Mouse (Mus musculus) megakaryocyte, embryonic 14.5 days (primary cell): ENCODE measurements around the gene Cfap44. TPM values are rescaled to one million over a fixed set of nuclear protein-coding genes. Genes with fewer than 3 reads are reported as not detected.
"Not testable (repeated sequence)": the region's sequence is repeated elsewhere in the genome, so short reads cannot be mapped to it uniquely, and the experiment has no call there.

Experiments
- H3K27me3 ChIP-seq: replicated peaks from 2 replicates; pipeline ENCODE3; 2012; ENCODE audit warnings: inconsistent platforms
- H3K36me3 ChIP-seq: replicated peaks from 2 replicates; pipeline ENCODE3; 2012; ENCODE audit warnings: low read length, inconsistent platforms, mixed read lengths
- H3K4me1 ChIP-seq: 2 replicates; pipeline ENCODE4 v1.6.1; 2012; ENCODE audit warnings: inconsistent platforms
- H3K4me3 ChIP-seq: replicated peaks from 2 replicates; pipeline ENCODE3; 2012; ENCODE audit warnings: moderate library complexity, mild to moderate bottlenecking, inconsistent platforms
- H3K9me3 ChIP-seq: 2 replicates; pipeline ENCODE4 v1.6.1; 2012; ENCODE audit warnings: inconsistent platforms
- FLI1 ChIP-seq: IDR thresholded peaks from 2 replicates; pipeline ENCODE4 v1.6.1; 2012; ENCODE audit warnings: low read length, inconsistent platforms, mixed read lengths
- GATA1 ChIP-seq: IDR thresholded peaks from 3 replicates; pipeline ENCODE4 v1.6.1; 2012; ENCODE audit warnings: mixed read lengths, low read length, inconsistent platforms, borderline replicate concordance
- polyA plus RNA-seq: library from polyadenylated mRNA; stranded (reverse); fragments of >175 nt; gene quantifications from 2 replicates; pipeline ENCODE4 v1.2.3, GENCODE M21; 2012; ENCODE audit warnings: low replicate concordance; ENCODE audit not compliant: insufficient read depth

Cfap44 gene
- polyA plus RNA-seq, 1 experiment: not detected

GRCm38 (mm10) chr16:44421735-44422134 is 27.1 kb downstream of the Cfap44 start:
- Histone ChIP-seq H3K36me3 (no peaks in the 10 kb centered on the region), H3K4me3 (no peak overlapping the region), H3K9me3 (0 out of 2 replicates have a peak, but pooled peaks cover 2% of the 10 kb centered on the region), H3K27me3 (no peaks in the 10 kb centered on the region), H3K4me1 (peaks cover 3% of the 10 kb centered on the region)
- no peak for TF ChIP-seq FLI1
- TF ChIP-seq GATA1: no peak

GRCm38 (mm10) chr16:44423499-44423898 is 28.9 kb downstream of the Cfap44 start:
- Histone ChIP-seq H3K9me3 (no peaks in the 10 kb centered on the region), H3K36me3 (no peaks in the 10 kb centered on the region), H3K4me3 (no peak overlapping the region), H3K27me3 (no peaks in the 10 kb centered on the region), H3K4me1 (peaks cover 3% of the 10 kb centered on the region)
- TF ChIP-seq FLI1: no peak
- no peak for TF ChIP-seq GATA1

GRCm38 (mm10) chr16:44428456-44428855 is 33.9 kb downstream of the Cfap44 start:
- no peaks in the 10 kb centered on the region for H3K9me3 ChIP-seq
- H3K27me3 ChIP-seq: no peaks in the 10 kb centered on the region
- H3K4me3 ChIP-seq: no peak overlapping the region
- H3K36me3 ChIP-seq: no peaks in the 10 kb centered on the region
- TF ChIP-seq GATA1 (no peak), FLI1 (no peak)
- no peaks in the 10 kb centered on the region for H3K4me1 ChIP-seq

- TF ChIP-seq GATA1 (no peak), FLI1 (no peak)
- Histone ChIP-seq H3K9me3 (no peaks in the 10 kb centered on the region), H3K4me1 (no peaks in the 10 kb centered on the region), H3K27me3 (no peaks in the 10 kb centered on the region), H3K4me3 (no peak overlapping the region), H3K36me3 (no peaks in the 10 kb centered on the region)
These were observed 35.4 kb downstream of the Cfap44 start for GRCm38 (mm10) chr16:44430021-44430420.

GRCm38 (mm10) chr16:44434931-44435330 is 40.3 kb downstream of the Cfap44 start:
- Histone ChIP-seq H3K27me3 (no peaks in the 10 kb centered on the region), H3K4me1 (no peaks in the 10 kb centered on the region), H3K36me3 (no peaks in the 10 kb centered on the region), H3K9me3 (no peaks in the 10 kb centered on the region), H3K4me3 (no peak overlapping the region)
- TF ChIP-seq GATA1 (no peak), FLI1 (no peak)

- Histone ChIP-seq H3K9me3 (no peaks in the 10 kb centered on the region), H3K4me1 (no peaks in the 10 kb centered on the region), H3K27me3 (no peaks in the 10 kb centered on the region), H3K4me3 (no peak overlapping the region), H3K36me3 (no peaks in the 10 kb centered on the region)
- TF ChIP-seq GATA1 (no peak), FLI1 (no peak)
These were observed 40.9 kb downstream of the Cfap44 start for GRCm38 (mm10) chr16:44435481-44435880.

GRCm38 (mm10) chr16:44441913-44442312 is 47.3 kb downstream of the Cfap44 start:
- not testable (repeated sequence) for H3K36me3 ChIP-seq, H3K4me1 ChIP-seq, H3K4me3 ChIP-seq, H3K27me3 ChIP-seq, H3K9me3 ChIP-seq

GRCm38 (mm10) chr16:44457858-44458257 is 63.3 kb downstream of the Cfap44 start:
- Histone ChIP-seq H3K9me3 (0 out of 2 replicates have a peak, but pooled peaks cover 2% of the 10 kb centered on the region), H3K4me3 (no peak overlapping the region), H3K36me3 (no peaks in the 10 kb centered on the region), H3K27me3 (no peaks in the 10 kb centered on the region), H3K4me1 (no peaks in the 10 kb centered on the region)
- TF ChIP-seq FLI1 (no peak), GATA1 (no peak)

GRCm38 (mm10) chr16:44458826-44459225 is 64.2 kb downstream of the Cfap44 start:
- H3K4me3 ChIP-seq: no peak overlapping the region
- TF ChIP-seq FLI1: no peak
- TF ChIP-seq GATA1: no peak

GRCm38 (mm10) chr16:44460922-44461321 is 66.3 kb downstream of the Cfap44 start:
- Histone ChIP-seq H3K27me3 (no peaks in the 10 kb centered on the region), H3K9me3 (no peaks in the 10 kb centered on the region), H3K4me1 (no peaks in the 10 kb centered on the region), H3K36me3 (no peaks in the 10 kb centered on the region), H3K4me3 (no peak overlapping the region)
- TF ChIP-seq FLI1 (no peak), GATA1 (no peak)

More at GRCm38 (mm10) chr16:44458826-44459225, 64.2 kb downstream of the Cfap44 start:
- Histone ChIP-seq H3K36me3 (no peaks in the 10 kb centered on the region), H3K4me1 (no peaks in the 10 kb centered on the region), H3K9me3 (no peaks in the 10 kb centered on the region), H3K27me3 (no peaks in the 10 kb centered on the region)

- H3K4me3 ChIP-seq: no peak overlapping the region
- TF ChIP-seq GATA1: no peak
- TF ChIP-seq FLI1: no peak
- no peaks in the 10 kb centered on the region for H3K36me3 ChIP-seq
- H3K9me3 ChIP-seq: no peaks in the 10 kb centered on the region
- peaks cover 11% of the 10 kb centered on the region for H3K27me3 ChIP-seq
- H3K4me1 ChIP-seq: no peaks in the 10 kb centered on the region
These were observed 80.7 kb downstream of the Cfap44 start for GRCm38 (mm10) chr16:44475281-44475680.
